Mouse (Mus musculus) megakaryocyte, embryonic 14.5 days (primary cell): ENCODE data around the gene Olfr99.

Experiments
- FLI1 ChIP-seq: IDR thresholded peaks from 2 replicates; pipeline ENCODE4 v1.6.1; 2012; ENCODE audit warnings: low read length, inconsistent platforms, mixed read lengths
- GATA1 ChIP-seq: IDR thresholded peaks from 3 replicates; pipeline ENCODE4 v1.6.1; 2012; ENCODE audit warnings: mixed read lengths, low read length, inconsistent platforms, borderline replicate concordance

GRCm38 (mm10) chr17:37246715-37247114, 36.5 kb downstream of the Olfr99 start:
- TF ChIP-seq FLI1: no peak
- no peak for TF ChIP-seq GATA1
